Mouse (Mus musculus): Measurements from ENCODE around the gene Nus1. TPM values are rescaled to one million over a fixed set of nuclear protein-coding genes. Genes with fewer than 3 reads are reported as not detected.

Gene Nus1
- polyA plus RNA-seq, 1 experiment from 2014 or later: 23.5 TPM

- Histone ChIP-seq H3K36me3 (ENCODE audit: control insufficient read depth, insufficient read depth, low read length) (no peaks in the 10 kb centered on the region), H3K9me3 (ENCODE audit: control insufficient read depth, low read length) (no peaks in the 10 kb centered on the region), H3K27ac (replicated peaks; ENCODE audit: low read depth, low read length) (no peak overlapping the region), H3K4me2 (ENCODE audit: low read length) (no peak overlapping the region), H3K4me3 (replicated peaks; ENCODE audit: low read depth, low read length) (no peak overlapping the region), H3K9ac (replicated peaks; ENCODE audit: low read length) (no peak overlapping the region), H3K27me3 (ENCODE audit: control insufficient read depth, insufficient read depth, low read length) (no peaks in the 10 kb centered on the region), H3K4me1 (ENCODE audit: control insufficient read depth, insufficient read depth, low read length) (no peaks in the 10 kb centered on the region)
- peak; percentile 20 for DNase-seq
- WGBS: 84% methylated on average over 4 of the region's 4 CpGs
- ATAC-seq (ENCODE audit: low FRiP score, low TSS enrichment): no peak
Observed at GRCm38 (mm10) chr10:52471520-52471919, 54.2 kb downstream of the Nus1 start.

Other genes with a start within 250 kb of the Nus1 start
- not detected in 2 replicates for gene Ros1, start 222.3 kb upstream of the Nus1 start, polyA plus RNA-seq (2014; fragmentation: Nextera tagmentation; extraction: Ambion mirVana)
- 13.2 and 15.8 TPM in 2 replicates for gene Dcbld1, start 183.9 kb upstream of the Nus1 start, polyA plus RNA-seq (2014; fragmentation: Nextera tagmentation; extraction: Ambion mirVana)
- gene Gm26741, start 58.8 kb upstream of the Nus1 start, polyA plus RNA-seq (2014; fragmentation: Nextera tagmentation; extraction: Ambion mirVana): not detected in 2 replicates
- gene Gopc, start 35.4 kb upstream of the Nus1 start, polyA plus RNA-seq (2014; fragmentation: Nextera tagmentation; extraction: Ambion mirVana): 19.2 and 24.5 TPM in 2 replicates
- not detected in 2 replicates for gene Nepn, start 28.6 kb upstream of the Nus1 start, polyA plus RNA-seq (2014; fragmentation: Nextera tagmentation; extraction: Ambion mirVana)